Mouse (Mus musculus): ENCODE results near the gene Gpr135. TPM values are rescaled to one million over a fixed set of nuclear protein-coding genes. Genes with fewer than 3 reads are reported as not detected.

Gpr135 gene
- total and polyA plus RNA-seq, 2 experiments from 2014 or later = 12.8 to 23.5 TPM

- Histone ChIP-seq H3K27me3 (ENCODE audit: insufficient read depth, low read length) (no peaks in the 10 kb centered on the region), H3K4me3 (ENCODE audit: low read depth, low read length) (no peak overlapping the region), H3K27ac (ENCODE audit: low read depth, low read length) (no peak overlapping the region), H3K9me3 (ENCODE audit: low read length) (0 out of 2 replicates have a peak, but pooled peaks cover 4% of the 10 kb centered on the region), H3K4me1 (ENCODE audit: insufficient read depth, low read length) (no peaks in the 10 kb centered on the region), H3K4me2 (ENCODE audit: low read depth, low read length, poor library complexity, severe bottlenecking) (no peak overlapping the region), H3K36me3 (ENCODE audit: insufficient read depth, low read length) (no peaks in the 10 kb centered on the region), H3K9ac (replicated peaks; ENCODE audit: low read length, poor library complexity, severe bottlenecking) (no peak overlapping the region)
- ATAC-seq (ENCODE audit: low FRiP score) = no peak
- TF ChIP-seq CTCF (IDR thresholded peaks at IDR 0.05) = peak; percentile 85
- peak; percentile 57 for DNase-seq (ENCODE audit: low spot score)
- WGBS = 3% methylated on average over 2 of the region's 2 CpGs
Observed at GRCm38 (mm10) chr12:72047513-72047912, 23.4 kb downstream of the Gpr135 start.

- WGBS = 94% methylated on average over 3 of the region's 3 CpGs
- H3K4me3 ChIP-seq (ENCODE audit: low read depth, low read length) = no peak overlapping the region
- no peaks in the 10 kb centered on the region for H3K9me3 ChIP-seq (ENCODE audit: low read length)
- no peaks in the 10 kb centered on the region for H3K4me1 ChIP-seq (ENCODE audit: insufficient read depth, low read length)
- no peak for TF ChIP-seq CTCF (IDR thresholded peaks at IDR 0.05)
- no peaks in the 10 kb centered on the region for H3K27me3 ChIP-seq (ENCODE audit: insufficient read depth, low read length)
- H3K9ac ChIP-seq (replicated peaks; ENCODE audit: low read length, poor library complexity, severe bottlenecking) = no peak overlapping the region
- no peak overlapping the region for H3K4me2 ChIP-seq (ENCODE audit: low read depth, low read length, poor library complexity, severe bottlenecking)
- DNase-seq (ENCODE audit: low spot score) = no peak
- no peak for ATAC-seq (ENCODE audit: low FRiP score)
- no peaks in the 10 kb centered on the region for H3K36me3 ChIP-seq (ENCODE audit: insufficient read depth, low read length)
- H3K27ac ChIP-seq (ENCODE audit: low read depth, low read length) = no peak overlapping the region
Observed at GRCm38 (mm10) chr12:72041238-72041637, 29.7 kb downstream of the Gpr135 start.

- Histone ChIP-seq H3K4me3 (ENCODE audit: low read depth, low read length) (no peak overlapping the region), H3K9me3 (ENCODE audit: low read length) (no peaks in the 10 kb centered on the region), H3K27me3 (ENCODE audit: insufficient read depth, low read length) (no peaks in the 10 kb centered on the region), H3K9ac (replicated peaks; ENCODE audit: low read length, poor library complexity, severe bottlenecking) (no peak overlapping the region), H3K4me1 (ENCODE audit: insufficient read depth, low read length) (no peaks in the 10 kb centered on the region), H3K27ac (ENCODE audit: low read depth, low read length) (no peak overlapping the region), H3K4me2 (ENCODE audit: low read depth, low read length, poor library complexity, severe bottlenecking) (no peak overlapping the region), H3K36me3 (ENCODE audit: insufficient read depth, low read length) (no peaks in the 10 kb centered on the region)
- WGBS = 74% methylated on average over 8 of the region's 8 CpGs
- DNase-seq (ENCODE audit: low spot score) (no peak), ATAC-seq (ENCODE audit: low FRiP score) (no peak)
- TF ChIP-seq CTCF (IDR thresholded peaks at IDR 0.05) = no peak
Observed at GRCm38 (mm10) chr12:72039501-72039900, 31.4 kb downstream of the Gpr135 start.

- no peak overlapping the region for H3K9ac ChIP-seq (replicated peaks; ENCODE audit: low read length, poor library complexity, severe bottlenecking)
- ATAC-seq (ENCODE audit: low FRiP score) (no peak), DNase-seq (ENCODE audit: low spot score) (no peak)
- no peaks in the 10 kb centered on the region for H3K27me3 ChIP-seq (ENCODE audit: insufficient read depth, low read length)
- no peaks in the 10 kb centered on the region for H3K4me1 ChIP-seq (ENCODE audit: insufficient read depth, low read length)
- H3K4me3 ChIP-seq (ENCODE audit: low read depth, low read length) = no peak overlapping the region
- H3K9me3 ChIP-seq (ENCODE audit: low read length) = no peaks in the 10 kb centered on the region
- no peak overlapping the region for H3K4me2 ChIP-seq (ENCODE audit: low read depth, low read length, poor library complexity, severe bottlenecking)
- no peak overlapping the region for H3K27ac ChIP-seq (ENCODE audit: low read depth, low read length)
- H3K36me3 ChIP-seq (ENCODE audit: insufficient read depth, low read length) = no peaks in the 10 kb centered on the region
- WGBS = 55% methylated on average over 2 of the region's 2 CpGs
- no peak for TF ChIP-seq CTCF (IDR thresholded peaks at IDR 0.05)
Observed at GRCm38 (mm10) chr12:72038866-72039265, 32.1 kb downstream of the Gpr135 start.

- no peak overlapping the region for H3K4me3 ChIP-seq (ENCODE audit: low read depth, low read length)
- no peaks in the 10 kb centered on the region for H3K27me3 ChIP-seq (ENCODE audit: insufficient read depth, low read length)
- no peaks in the 10 kb centered on the region for H3K36me3 ChIP-seq (ENCODE audit: insufficient read depth, low read length)
- H3K27ac ChIP-seq (ENCODE audit: low read depth, low read length) = no peak overlapping the region
- DNase-seq (ENCODE audit: low spot score) (no peak), ATAC-seq (ENCODE audit: low FRiP score) (no peak)
- H3K4me2 ChIP-seq (ENCODE audit: low read depth, low read length, poor library complexity, severe bottlenecking) = no peak overlapping the region
- H3K9me3 ChIP-seq (ENCODE audit: low read length) = no peaks in the 10 kb centered on the region
- H3K4me1 ChIP-seq (ENCODE audit: insufficient read depth, low read length) = no peaks in the 10 kb centered on the region
- TF ChIP-seq CTCF (IDR thresholded peaks at IDR 0.05) = no peak
- H3K9ac ChIP-seq (replicated peaks; ENCODE audit: low read length, poor library complexity, severe bottlenecking) = no peak overlapping the region
- WGBS = 95% methylated on average over 6 of the region's 6 CpGs
Observed at GRCm38 (mm10) chr12:72037049-72037448, 33.9 kb downstream of the Gpr135 start.

GRCm38 (mm10) chr12:72036097-72036661, 34.7 kb downstream of the Gpr135 start:
- H3K36me3 ChIP-seq (ENCODE audit: insufficient read depth, low read length) = no peaks in the 10 kb centered on the region
- no peaks in the 10 kb centered on the region for H3K27me3 ChIP-seq (ENCODE audit: insufficient read depth, low read length)
- H3K9ac ChIP-seq (replicated peaks; ENCODE audit: low read length, poor library complexity, severe bottlenecking) = no peak overlapping the region
- DNase-seq (ENCODE audit: low spot score) = no peak
- H3K4me2 ChIP-seq (ENCODE audit: low read depth, low read length, poor library complexity, severe bottlenecking) = no peak overlapping the region
- no peak overlapping the region for H3K4me3 ChIP-seq (ENCODE audit: low read depth, low read length)
- 75% methylated on average over 9 of the region's 9 CpGs for WGBS
- no peak overlapping the region for H3K27ac ChIP-seq (ENCODE audit: low read depth, low read length)
- no peak for TF ChIP-seq CTCF (IDR thresholded peaks at IDR 0.05)
- no peaks in the 10 kb centered on the region for H3K9me3 ChIP-seq (ENCODE audit: low read length)
- ATAC-seq (ENCODE audit: low FRiP score) = no peak
- H3K4me1 ChIP-seq (ENCODE audit: insufficient read depth, low read length) = no peaks in the 10 kb centered on the region
